Mouse (Mus musculus) heart, postnatal 25 days (tissue): ENCODE measurements around the gene Pde3a. TPM values are rescaled to one million over a fixed set of nuclear protein-coding genes. Genes with fewer than 3 reads are reported as not detected.

ENCODE experiments used
- DNase-seq: peaks from one replicate; pipeline ENCODE4 v3.0.0; 2022; ENCODE audit warnings: low spot score
- intact Hi-C: fragments of 180-260 bp; cut with DNase I; formaldehyde crosslinking; loops from one replicate; pipeline ENCODE4 v1.15.1; 2025
- total RNA-seq, 2 experiments: library from RNA; stranded (reverse); gene quantifications; 2 replicates each; pipeline ENCODE4 v1.2.3; 2021

The Pde3a gene
- total RNA-seq, 2 experiments from 2014 or later = 54.3 to 54.9 TPM

GRCm38 (mm10) chr6:141380927-141381326, 131.9 kb downstream of the Pde3a start:
- intact Hi-C loops = loop anchor here (5.0 kb wide), 1 partner anchor 41 kb away; no protein-coding TSS in a partner anchor
- no peak for DNase-seq

DNA sequence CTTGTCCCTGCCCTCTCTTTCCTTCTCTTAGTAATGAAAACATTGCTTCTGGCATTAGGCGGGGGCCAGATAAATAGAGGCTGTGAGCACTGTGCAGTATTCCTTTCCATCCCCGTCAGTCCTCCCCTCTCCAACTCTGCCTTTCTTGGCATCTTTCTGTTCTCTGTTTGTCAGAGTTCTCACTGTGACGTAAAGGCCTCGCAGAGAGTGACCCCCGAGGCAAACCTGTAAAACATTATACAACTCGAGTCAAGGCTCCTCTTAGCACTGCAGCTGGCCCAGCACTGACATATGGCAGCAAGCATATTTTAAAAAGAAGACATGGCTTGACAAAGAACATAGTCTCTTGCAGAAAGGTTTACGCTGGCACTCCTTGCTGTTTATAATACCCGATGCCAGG, 132.4 kb downstream of the Pde3a start:
- DNase-seq = no peak
- intact Hi-C loops = loop anchor here (5.0 kb wide), 1 partner anchor 41 kb away; no protein-coding TSS in a partner anchor

DNA sequence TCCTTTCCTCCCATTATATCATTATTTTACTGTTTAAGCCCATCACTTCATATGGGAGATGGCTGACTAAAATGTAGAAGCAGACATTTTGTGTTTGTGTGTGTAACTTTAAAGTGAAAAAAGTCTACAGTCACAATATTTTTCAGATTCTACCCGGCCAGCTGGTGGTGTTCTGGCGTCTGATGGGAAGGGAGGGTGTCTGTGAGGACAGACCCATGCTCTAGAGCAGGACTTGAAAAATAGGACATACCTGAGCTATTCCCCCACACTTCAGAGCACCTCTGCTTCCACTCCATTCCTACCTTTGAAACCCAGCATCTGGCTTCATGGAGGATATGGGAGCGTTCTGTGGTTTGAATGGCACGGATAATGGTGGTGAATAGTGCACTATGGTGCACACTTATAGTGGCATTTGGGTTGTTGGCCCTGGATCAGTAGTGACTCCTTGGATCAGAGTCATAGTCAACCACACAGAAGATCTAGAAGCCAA, 132.9 kb downstream of the Pde3a start:
- no peak for DNase-seq
- intact Hi-C loops = loop anchor here (5.0 kb wide), 1 partner anchor 40 kb away; no protein-coding TSS in a partner anchor

DNA sequence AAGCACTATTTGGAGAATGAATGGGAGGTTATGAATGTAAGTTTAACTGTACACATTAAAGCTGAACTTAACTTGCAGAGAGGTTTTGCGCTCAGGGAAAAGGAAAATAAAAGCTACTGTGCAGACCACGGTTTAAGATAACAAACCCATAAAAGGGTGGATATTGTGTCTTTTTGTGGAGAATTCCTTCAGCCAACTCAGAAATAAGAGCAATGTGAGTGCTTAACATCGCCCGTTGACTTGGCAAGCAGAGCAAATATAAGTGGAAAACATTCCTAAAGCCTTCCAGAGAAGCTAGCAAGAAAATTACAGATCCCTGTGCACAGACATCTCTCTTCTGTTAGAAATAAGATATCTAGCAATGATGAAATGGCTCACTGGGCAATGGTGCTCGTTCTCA, 139.0 kb downstream of the Pde3a start:
- no peak for DNase-seq
- intact Hi-C loops = no loop called here

DNA sequence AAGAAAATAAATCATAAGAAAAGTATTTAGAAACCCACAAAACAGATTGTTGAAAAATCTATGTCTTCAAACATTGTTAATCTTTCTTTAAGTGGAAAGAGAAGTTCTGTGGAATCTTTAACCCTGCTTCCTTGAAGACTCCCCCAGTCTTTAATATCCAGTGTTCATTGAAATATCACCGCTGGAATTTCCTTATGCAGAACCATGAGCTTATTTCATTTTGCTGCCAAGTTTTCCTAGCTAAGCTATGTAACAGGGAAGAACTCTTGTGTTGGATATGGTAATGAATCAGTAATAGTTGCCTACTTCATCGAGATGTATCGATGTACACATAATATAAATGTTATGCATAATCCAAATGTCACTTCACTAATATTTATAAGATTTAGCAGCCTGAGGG, 146.9 kb downstream of the Pde3a start:
- intact Hi-C loops = no loop called here
- DNase-seq = no peak

DNA sequence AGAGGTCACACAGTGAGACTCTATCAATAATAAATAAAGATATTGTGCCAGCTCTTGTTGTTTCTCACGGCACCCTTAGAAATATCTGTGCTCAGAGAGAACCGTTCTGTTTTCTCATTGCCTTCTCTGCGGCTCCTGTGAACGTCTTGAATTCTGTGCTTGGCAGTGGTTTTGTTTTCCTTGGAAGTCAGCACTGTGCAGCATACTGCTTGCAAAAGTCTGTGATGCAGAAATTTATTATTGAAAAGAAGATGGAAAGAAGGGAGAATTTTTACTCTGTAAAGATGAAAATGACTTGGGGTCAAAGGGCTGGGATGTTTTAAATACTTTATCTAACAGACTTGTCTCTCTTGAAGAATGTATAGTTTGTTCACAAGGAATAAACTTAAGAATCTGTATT, 150.3 kb downstream of the Pde3a start:
- intact Hi-C loops = no loop called here
- no peak for DNase-seq

DNA sequence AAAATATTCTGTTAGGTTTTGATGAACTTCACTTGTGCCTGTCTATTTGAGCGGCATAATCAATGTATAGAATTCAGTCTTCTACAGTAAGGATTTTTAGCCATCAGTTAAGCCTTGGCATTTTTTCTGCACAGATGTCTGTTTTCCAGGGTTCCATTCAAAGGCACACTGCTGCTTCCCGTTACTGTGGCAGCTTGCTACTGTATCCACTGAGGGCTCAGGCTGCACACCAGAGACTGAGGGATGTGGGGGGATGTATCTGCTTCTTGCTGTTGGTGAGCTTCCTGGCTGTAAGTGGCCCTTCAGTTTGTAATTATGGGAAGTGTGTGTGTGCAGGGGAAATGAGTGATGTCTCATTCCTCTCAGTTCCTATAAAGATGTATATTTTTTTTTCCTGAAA, 154.9 kb downstream of the Pde3a start:
- intact Hi-C loops = no loop called here
- no peak for DNase-seq

GRCm38 (mm10) chr6:141404649-141405048, 155.6 kb downstream of the Pde3a start:
- intact Hi-C loops = no loop called here
- DNase-seq = no peak

DNA sequence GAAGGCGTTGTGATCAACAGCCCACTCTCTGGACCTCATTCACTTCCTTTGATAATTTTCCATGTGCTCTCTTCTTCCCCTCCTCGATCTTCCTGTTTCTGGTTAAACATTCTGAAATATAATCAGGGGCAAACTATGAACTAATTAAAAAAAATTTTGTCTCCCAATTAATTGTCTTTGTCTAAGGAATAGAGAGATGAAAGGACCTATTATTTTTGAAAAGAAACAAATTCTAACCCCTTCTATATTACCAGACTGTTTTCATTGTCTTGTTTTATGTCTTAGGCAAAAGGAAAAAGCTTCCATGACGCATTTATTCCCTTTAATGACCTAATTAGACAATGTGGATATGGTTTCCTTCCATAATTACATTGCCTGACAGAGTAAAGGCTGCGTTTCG, 156.4 kb downstream of the Pde3a start:
- intact Hi-C loops = no loop called here
- DNase-seq = no peak

DNA sequence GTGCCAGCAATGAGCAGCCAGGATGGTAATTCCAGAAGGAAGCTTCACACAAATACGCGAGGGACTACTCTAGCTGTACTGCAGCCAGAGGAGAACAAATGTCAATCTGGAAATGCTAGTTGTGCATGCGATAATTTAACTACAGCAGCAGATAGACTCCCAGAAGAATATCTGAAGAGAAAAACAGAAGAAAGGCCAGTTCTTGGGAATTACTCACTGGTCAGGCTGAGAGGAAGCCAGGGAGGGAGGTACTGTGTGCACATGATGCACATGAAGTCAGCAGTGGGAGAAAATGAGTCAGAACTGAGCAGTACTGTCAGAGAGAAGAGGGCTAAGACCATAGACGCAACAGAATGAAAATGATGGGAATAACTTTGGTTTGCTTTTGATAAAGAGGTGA, 159.7 kb downstream of the Pde3a start:
- intact Hi-C loops = no loop called here
- peak; percentile 34 for DNase-seq

DNA sequence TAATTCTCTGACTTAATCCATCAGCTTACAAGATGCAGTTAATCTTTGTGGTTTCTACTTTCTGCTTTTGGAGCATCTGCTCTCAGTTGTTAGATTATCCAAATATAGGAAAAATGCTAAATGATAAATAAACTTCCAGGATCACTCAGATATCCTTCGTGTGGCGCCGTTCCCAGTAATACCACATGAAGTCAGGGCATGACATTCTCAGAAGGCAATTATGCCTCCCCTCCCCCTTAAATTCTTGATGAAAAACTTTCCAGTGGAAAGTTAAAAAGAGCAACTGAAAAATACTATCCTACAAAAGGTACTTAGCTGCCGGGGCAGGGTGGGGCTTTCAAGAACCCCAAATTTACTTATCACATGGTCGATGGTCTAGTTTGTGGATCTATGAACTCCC, 161.8 kb downstream of the Pde3a start:
- no peak for DNase-seq
- intact Hi-C loops = no loop called here

DNA sequence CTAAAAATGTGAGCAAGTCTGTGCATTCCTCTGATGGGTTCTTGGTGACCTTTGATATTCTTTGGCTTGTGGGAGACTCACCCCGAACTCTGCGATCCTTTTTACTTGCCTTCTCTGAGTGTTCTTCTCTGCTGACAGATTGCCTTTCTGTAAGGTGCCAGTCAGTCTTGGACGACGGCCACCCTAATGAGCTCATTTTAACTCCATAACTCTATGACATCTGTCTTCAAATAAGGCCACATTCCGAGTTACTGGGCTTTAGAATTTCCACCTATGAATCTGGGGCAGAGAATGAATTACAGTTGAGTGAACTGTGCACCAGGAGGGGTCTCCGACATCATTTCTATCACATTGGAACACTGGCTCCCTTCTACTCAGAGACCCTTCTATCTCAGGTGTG, 176.0 kb downstream of the Pde3a start:
- intact Hi-C loops = no loop called here
- no peak for DNase-seq

GRCm38 (mm10) chr6:141428587-141428986, 179.5 kb downstream of the Pde3a start:
- intact Hi-C loops = no loop called here
- no peak for DNase-seq

DNA sequence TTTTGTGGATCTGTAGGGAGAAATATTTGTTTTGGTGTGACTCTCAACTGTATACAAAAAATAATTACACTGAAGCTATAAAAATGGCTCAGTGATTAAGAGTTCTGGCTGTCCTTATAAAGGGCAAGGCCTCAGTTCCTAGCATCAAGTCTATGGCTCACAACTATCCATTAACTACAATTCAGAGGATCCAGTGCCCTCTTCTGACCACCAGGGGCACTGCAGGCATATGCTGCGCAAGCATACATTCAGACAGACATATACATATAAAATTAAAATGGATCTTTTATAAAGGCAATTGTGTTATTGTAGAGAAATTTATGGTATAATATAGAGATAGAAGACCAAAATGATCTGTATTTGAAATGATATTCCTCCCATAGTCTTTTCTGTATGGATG, 181.1 kb downstream of the Pde3a start:
- DNase-seq = no peak
- intact Hi-C loops = no loop called here

- intact Hi-C loops = no loop called here
- DNase-seq = no peak
Measured at GRCm38 (mm10) chr6:141432271-141432974, 183.4 kb downstream of the Pde3a start.

- no peak for DNase-seq
- intact Hi-C loops = no loop called here
Measured at GRCm38 (mm10) chr6:141433917-141434756, 185.1 kb downstream of the Pde3a start.

DNA sequence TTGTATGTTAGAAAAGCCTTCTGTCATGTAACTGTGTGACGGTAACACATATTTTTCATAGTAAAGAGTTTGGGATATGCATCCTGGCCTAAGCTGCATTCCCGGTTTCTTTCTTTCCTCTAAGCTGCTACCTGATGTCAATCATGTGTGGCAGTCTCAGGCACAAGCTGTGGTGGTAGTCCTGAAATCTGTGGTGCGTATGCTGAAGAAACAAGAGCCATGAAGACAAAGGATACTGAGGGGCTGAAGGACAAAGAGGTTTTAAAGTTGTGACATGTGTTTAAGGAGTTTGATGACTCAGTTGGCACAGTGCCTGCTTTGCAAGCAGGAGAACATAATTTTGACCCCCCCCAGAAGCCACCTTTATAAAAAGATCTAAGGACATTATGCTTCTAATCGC, 186.1 kb downstream of the Pde3a start:
- intact Hi-C loops = no loop called here
- DNase-seq = no peak

DNA sequence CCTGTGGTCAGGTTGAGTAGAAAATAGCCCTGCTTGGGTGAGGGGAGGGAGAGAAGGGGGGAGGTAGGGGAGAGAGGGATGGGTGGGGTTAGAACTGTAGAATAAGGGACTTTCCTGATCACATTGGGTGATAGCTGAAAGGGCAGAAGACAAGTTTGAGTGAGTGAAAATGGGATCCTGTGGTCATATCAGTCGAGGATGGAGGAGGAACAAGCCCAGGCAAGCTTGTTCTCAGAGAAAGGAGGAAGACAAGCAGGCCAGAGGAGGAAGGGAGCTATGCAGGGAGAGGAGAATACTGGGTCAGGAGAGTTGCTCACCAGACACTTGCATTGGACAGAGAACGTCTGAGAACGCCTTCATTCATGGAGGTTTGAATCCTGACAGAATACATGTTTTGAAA, 190.9 kb downstream of the Pde3a start:
- intact Hi-C loops = no loop called here
- no peak for DNase-seq

DNA sequence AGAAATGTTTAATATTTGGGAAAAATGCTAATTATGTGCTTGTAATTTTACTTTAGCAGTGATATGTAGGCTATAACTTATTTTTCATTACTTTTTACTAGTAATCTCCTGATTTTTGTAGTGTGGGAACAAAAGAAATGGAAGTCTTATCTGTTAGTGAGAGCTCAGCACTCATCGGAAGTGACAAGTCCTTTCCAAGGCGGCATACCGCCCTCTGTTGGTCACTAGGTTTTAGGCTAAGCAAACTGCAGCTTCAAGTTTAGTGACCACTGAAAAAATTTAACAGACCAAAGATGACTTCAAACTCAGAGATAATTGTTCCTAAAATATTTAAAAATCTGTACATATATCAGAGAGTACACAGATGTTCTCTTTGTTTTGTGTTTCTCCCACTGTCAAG, 198.5 kb downstream of the Pde3a start:
- intact Hi-C loops = loop anchor here (1.0 to 5.0 kb wide), 3 partner anchors 110 to 520 kb away; no protein-coding TSS in a partner anchor
- peak; percentile 36 for DNase-seq

DNA sequence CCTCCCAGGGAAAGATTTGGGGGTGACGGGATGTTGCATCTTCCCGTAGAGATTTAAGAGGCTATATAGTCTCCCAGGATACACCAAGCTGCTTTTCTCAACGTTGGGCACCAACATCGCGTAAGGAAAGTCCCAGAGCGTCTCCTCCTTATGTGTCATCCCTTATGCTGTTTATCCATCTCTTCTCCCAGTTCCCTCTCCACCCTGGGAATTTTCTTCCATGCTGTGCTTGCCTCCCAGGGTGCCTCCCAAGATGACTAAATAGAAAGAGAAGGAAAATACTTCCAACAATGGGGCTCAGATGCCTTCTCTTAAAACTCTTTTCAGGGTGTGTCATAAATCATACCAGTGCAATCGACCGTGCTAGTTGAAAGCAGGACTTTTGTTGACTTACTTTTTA, 199.8 kb downstream of the Pde3a start:
- no peak for DNase-seq
- intact Hi-C loops = loop anchor here (5.0 kb wide), 2 partner anchors 112 to 522 kb away; no protein-coding TSS in a partner anchor

- intact Hi-C loops = no loop called here
- DNase-seq = no peak
Measured at GRCm38 (mm10) chr6:141455335-141455734, 206.3 kb downstream of the Pde3a start.
